Mouse (Mus musculus) heart, adult 2 months (tissue): Measurements from ENCODE around the gene Yipf2.

Source experiments
- CTCF ChIP-seq: fragments of 200-600 bp; IDR thresholded peaks from 2 replicates; pipeline ENCODE4 v1.8.1; 2022; ENCODE audit warnings: antibody characterized with exemption, mild to moderate bottlenecking, moderate library complexity
- EP300 ChIP-seq: fragments of 200-500 bp; IDR thresholded peaks from 2 replicates; pipeline ENCODE4 v1.6.1; 2011; ENCODE audit warnings: low read depth, low read length, control low read depth; ENCODE audit not compliant: insufficient read depth
- POLR2A ChIP-seq: fragments of 200-500 bp; IDR thresholded peaks from 2 replicates; pipeline ENCODE4 v1.6.1; 2011; ENCODE audit warnings: mild to moderate bottlenecking, low read depth, low read length, control low read depth; ENCODE audit not compliant: insufficient read depth

GRCm38 (mm10) chr9:21553607-21554273 lies 38.9 kb downstream of the Yipf2 start:
- TF ChIP-seq CTCF = no peak
- no peak for TF ChIP-seq EP300
- no peak for TF ChIP-seq POLR2A
